Mouse (Mus musculus): ENCODE data around the gene Pdilt.

Pdilt gene

DNA sequence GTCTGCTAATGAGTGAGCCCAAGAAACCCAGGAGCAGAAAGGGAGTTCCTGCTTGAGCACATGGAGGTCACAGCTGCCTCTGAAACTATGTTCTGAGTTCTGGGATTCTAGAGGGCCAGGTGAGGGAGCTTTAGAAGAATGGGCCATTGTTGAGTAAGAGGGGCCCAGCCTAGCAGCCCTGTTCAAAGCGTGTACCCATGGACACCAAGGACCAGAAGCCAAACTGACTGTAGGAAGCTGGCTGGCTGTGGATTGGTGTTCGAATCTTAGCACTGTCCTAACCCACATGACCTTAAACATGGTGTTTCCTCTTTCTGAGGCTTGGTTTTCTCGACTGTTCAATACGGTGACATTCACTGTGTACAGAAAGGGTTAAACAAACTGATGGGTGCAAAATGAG is at the start of gene Pdilt:
Gene Pdilt (minus strand): TSS at position 101 of the 400 bp plus-strand sequence.
- no peak for DNase-seq

DNA sequence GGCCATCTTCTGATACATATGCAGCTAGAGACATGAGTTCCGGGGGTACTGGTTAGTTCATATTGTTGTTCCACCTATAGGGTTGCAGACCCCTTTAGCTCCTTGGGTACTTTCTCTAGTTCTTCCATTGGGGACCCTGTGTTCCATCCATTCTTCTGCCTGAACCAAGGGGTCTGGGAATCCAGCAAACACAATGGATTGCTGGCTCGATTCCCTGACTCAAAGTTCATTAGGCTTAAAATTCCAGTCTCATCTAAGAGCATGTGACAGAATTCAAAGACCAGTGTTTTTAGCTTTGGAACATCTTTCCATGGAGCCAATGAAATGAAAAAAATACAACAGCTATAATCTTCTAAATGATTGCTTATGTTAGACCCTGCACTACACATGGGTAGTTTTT is 39.2 kb upstream of the Pdilt start:
- peak; percentile 49 for DNase-seq

DNA sequence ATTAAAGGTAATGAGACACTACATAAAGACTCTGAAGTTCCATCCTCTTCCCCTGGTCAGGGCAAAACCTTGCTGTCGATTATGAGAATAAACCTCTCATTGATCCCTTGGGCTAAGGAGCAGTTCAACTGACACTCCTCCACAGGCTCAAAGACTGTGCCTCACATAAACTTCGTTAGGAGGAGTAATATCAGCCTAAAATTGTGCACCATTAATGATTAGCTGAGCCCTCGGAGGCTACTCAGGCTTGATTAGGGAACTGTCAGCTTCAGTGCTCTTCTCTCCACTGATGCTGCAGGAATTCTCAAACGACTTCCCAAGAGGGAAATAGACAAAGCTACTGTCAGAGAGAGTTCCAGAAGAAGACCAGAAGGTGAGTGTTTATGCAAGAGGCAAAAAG is 38.2 kb upstream of the Pdilt start:
- DNase-seq: peak; percentile 22

DNA sequence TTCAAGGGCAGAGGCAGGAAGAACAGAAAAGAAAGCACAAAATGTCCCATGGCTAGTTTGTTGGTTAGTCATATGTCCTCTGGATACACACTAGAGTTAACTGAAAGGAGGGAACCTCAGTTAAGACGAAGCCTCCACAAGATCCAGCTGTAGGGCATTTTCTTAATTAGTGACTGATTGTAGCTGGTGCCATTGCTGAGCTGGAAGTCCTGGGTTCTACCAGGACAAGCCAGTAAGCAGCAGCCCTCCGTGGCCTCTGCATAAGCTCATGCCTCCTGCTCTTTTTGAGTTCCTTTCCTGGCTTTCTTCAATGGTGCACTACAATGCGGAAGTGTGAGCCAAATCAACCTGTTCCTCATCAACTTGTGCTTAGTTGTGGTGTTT is 37.2 kb upstream of the Pdilt start:
- peak; percentile 19 for DNase-seq

DNA sequence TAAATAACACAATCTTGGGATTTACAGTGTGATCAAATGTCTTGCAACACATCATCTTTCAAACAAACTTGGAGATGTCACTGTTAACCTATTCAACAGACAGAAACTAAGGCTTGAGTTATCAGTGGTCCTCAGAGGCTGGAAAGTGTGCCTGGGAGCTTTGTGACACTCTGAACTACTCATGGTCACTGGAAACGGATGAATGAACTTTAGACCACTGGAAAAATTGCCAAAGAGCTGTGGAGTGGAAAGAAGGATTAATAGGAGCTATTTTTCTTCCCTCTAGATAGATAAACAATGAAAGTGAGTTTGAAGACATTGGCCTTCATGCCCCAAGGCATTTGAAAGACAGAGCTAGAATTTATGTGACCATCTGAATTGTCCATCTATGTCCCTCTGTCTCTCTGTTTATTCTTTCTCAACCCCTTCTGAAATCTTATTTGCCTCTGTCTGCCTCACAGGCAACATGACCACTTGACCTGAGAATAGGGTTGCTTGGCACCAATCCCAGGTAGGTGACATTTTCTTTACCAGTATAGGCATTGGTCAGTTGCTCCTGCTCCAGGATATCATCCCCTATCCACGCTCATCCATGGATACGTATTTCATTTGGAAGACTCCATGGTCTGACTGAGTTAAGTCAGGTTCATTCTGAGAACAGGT is 36.6 kb upstream of the Pdilt start:
- peak; percentile 45 for DNase-seq

DNA sequence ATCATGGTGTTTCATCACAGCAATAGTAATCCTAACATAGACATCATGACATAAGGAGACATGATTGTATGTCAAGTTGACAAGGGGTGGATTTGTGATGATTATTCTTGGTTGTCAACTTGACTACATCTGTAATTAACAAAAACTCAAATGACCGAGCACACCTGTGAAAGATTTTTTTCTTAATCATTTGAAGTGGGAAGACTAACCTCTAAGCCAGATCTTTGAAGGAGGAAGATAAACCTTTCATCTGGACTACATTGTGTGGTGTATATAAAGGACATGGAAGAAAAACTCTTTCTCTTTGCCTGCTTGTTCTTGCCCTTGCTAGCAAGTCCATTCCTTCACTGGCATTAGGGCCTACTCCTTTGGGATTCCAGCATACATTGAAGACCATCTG is 30.8 kb upstream of the Pdilt start, which contains the start of gene Acsm2:
Gene Acsm2 (plus strand): TSS at position 301 of the 400 bp plus-strand sequence.
- DNase-seq: no peak

DNA sequence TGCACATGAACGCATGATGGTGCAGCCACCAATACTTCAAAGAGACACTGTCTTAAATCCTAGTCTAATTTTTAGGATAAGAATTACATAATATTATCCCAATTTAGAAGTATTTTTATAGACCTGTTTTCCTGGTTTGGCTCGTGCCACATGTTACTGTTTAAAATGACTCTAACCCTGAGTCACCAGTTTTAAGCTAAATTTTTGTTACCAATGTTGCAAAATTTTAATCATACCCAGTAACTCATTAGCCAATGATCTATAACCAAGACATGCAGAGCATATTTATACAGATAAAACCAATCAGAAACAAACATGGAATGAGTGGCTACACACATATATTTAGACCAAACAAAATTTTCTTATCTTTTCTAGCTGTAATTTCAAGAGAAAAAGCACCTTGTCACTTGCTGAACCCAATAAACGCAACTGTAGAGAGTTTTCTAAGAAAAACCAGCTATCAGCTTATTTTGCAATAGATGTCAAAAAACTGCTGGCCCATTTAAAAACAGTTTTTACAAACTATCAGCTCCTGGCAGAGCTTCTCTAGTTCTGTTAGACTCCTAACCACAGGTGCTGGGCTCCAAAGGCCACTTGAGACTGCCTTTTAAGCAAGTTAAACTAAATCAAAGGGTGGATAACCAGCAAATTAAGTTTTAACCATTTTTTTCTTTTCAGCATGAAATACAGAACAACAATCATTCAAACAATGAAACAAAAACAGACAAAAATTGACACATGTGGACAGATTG is 27.4 kb upstream of the Pdilt start:
- no peak for DNase-seq

DNA sequence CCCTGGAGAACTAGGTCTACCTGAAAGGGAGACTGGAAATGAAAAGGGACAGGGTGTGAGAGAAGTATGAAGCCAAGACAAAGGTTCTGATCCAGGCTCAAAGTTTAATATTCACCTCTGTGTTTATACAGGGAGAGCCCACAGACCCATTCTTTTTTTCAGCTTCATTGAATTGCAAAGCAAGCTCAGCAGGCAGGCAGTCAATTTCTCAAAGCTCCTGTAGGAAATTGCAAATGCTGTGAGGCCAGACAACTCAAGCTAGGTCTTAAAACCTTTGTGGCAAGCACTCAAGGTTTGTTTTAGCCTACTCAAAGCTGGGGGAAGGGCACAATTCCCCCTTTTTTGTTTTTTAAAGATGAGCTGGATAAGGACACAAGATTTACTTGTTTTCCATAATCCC is 22.3 kb upstream of the Pdilt start:
- DNase-seq: no peak

DNA sequence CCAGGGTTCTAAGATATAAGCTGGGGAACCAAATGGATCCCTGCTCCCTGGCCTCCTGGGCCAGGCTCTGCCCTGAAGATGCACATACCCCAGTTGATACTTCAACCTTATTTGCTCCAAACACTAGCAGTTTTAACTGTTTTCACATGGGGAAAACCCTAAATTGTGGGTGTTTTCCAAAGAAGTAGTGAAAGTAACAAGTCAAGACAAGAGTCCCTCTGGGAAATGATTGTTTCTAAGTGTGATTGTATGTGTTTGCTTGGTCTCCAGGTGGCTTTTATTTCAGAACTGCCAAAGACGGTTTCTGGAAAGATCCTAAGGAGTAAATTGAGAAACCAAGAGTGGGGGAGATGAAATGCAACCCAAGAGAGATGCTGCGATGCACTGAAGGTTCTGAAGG is 19.2 kb upstream of the Pdilt start:
- DNase-seq: no peak

DNA sequence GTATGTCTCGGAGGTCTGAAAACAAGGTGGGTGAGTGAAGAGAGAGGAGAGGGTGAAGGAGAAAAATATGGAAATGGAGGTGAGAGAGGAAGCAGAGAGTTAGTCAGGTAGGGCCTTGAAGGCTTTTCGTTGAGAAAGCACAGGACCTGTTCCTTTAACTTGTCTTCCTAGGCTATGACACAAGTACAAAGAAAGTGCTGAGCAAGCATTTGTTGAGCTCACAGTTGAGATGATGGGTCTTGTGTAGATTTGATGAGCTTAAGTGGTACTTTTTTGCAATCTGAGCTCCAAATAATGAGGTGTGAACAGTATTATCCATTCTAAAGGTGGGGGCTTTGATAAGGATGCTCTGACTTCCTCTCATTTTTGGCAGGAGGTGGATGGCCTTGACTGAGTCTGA is 11.1 kb upstream of the Pdilt start:
- no peak for DNase-seq

DNA sequence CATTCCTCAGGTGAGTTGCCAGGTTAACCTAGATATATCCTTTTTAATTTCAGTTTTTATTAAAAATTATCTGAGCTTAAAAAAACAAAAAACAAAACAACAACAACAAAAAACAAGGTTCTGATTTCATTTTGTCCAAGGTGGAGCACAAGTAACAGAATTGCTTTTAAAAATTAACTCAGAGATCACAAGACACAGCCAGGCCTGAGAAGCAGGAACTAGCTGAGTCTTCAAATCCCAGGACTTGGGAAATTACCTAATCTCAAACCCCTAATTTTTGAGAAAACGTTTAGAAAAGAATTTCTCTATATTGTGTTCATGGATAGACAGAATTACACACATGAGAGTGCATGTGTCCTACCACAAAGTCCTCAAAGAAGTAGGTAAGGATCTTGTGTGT is 9.6 kb upstream of the Pdilt start:
- no peak for DNase-seq

DNA sequence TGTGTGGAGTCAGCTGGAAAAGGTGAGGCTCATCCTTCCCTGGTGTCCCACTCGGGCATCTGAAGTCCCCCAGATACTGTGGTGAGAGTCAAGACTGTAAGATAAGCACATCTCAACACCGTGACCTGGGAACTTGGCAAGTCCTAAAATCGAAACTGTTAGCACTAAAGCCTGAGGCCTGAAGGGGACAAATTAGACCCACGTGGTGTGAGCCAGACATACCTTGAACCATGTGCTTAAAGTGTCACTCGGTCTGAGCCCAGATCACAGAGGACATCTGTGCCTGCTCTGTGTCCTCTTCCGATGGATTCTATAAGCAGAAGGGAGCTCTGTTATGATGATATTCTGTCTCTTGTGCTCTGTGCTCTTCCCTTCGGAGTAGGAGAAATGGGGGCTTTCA is 5.3 kb upstream of the Pdilt start:
- no peak for DNase-seq

DNA sequence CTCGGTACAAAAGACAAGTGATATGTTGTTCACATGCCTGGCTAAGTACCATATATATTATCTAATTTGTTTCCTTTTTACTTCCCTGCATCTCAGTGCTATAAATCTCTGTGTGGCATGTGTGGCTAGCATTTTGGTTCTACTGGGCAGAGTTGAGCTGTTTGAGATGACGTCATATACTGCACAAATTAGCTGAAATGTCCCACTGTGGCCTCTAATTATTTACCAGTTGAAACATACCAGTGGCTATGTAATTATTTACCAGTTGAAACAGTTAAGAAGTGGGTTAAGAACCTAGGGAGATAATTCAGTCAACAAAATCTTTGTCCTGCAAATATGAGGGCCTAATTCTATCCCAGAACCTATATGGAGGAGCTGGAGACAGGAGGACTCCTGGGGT is 4.3 kb upstream of the Pdilt start:
- no peak for DNase-seq

DNA sequence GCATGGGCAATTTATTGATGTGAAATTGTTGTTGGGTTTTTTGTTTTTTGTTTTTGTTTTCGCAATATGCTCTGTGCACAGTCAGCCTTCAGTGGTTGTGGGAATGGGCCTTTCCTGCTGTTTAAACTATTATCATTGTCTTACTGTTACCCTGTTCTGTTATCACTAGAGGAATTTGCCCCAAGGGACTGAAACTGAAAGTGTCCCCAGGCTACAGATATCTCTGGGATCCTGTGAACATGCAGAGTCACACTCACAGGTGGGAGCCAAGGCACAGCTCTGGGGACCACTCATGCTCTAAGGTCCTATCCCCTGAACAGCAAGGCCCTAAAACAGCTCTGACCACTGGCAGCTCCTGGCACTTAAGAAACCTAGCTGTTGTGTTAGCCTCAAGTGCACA is 3.8 kb upstream of the Pdilt start:
- DNase-seq: no peak

DNA sequence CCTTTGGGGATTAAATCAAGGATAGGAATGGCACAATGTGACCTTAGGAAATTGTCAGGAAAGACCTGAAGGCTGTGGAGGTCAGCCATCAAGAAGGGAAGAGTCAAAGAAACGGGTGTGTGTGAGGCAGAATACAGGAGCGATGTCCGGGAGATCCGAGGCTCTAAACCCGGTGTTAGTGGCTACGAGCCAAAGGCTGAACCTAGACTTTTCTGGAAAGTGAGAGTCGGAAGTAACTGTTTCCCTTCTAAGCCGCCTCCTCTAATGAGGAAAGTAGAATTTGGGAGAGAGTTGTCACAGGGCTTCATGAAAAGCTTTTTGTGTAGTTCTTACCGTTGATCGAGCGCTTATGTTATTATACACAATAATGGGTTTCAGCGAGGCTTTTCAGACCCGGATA is 3.2 kb upstream of the Pdilt start:
- DNase-seq: no peak

DNA sequence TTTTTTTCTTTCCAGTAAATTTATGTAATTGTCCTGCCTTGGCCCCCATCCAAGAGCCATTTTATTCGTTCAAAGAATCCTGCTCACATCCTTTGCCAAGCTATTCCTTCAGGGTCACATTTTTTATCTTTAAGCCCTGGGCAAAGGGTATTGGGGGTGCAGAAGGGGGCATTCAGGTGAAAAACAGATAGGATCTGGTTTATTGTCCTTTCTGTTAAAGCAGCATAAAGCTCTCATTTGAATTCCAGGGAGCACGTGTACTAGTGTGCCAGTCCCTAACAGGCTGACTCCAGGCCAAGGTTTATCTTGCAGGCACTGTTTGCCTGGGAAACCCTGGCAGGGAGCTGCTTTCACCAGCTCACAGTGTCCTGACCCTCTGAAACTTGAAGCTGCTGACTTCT is 2.6 kb upstream of the Pdilt start:
- peak; percentile 79 for DNase-seq

DNA sequence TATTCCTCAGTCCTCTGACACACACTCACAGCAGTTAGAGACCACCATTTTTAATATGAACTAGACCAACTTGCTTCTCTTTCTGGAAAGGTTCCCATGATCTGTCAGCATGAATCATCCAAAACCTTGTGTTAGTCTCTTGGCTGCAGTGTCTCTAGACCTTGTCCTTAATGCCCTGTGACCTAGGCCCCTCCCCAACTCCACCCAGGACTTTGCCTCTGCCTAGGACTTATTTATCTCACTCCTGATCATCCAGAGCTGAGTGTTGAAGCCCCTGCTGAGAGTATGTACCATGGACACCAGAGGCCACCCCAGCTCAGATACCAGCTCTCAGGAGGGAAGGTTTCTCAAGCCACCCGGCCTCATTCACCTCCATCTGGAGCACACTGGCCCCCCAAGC is 904 bp downstream of the Pdilt start:
- DNase-seq: peak; percentile 71

DNA sequence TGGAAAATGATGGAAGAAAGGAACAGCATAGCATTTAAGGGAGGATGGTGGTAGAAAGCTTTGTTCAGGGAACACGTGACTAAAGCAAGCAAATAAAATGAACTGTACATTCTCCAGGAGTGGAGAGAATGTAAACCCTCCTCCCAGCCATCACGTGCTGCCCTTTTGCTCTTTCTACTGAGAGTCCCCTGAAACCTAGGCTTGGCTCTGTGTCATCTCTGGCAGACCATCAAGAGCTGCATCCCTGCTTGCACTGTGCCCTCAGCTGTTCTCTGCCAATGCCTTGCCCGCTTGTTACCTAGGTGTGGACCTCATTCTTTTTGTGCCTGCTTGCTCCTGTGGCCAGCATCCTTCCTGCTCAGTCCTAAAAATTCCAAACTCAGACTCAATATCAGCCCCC is 1.5 kb downstream of the Pdilt start:
- peak; percentile 87 for DNase-seq

DNA sequence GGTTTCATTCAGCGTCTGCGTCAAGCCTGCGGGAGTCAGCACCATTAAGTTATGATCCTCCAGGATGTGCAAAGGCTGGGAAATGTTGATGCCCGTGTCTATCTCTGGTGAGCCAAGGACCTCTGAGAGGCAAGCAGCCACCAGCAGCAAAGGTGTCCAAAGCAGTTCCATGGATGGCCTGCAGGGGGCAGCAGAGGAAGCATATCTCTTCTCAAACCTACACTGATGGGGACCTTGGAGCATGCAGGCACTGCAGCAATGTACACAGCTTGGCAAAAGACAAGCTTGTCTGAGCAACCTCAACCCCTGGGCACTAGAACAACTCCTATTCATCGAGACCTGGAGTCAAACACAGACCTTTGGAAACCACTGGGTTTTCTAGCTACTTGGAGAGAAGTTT is 3.6 kb downstream of the Pdilt start:
- peak; percentile 86 for DNase-seq

DNA sequence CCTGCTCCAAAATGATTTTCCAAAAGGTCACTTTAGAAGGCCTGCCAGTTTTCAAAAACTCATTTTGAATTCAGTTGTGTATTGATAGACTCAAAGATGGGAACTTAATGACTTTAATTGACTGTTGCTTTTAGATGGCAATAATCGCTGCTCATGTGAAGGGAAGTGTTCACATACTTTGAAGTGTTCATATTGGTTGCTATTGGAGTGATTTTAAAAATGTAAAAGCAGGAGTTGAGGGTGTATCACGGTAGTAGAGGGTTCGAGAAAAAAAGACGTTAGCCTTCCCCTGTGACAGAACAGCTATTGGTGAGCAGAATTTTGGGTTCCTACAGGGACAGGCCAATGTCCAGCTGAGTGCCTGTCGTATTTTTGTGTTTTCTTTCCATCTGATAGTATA is 4.1 kb downstream of the Pdilt start, which contains the start of gene Acsm5:
Gene Acsm5 (plus strand): TSS at position 301 of the 400 bp plus-strand sequence.
- no peak for DNase-seq

DNA sequence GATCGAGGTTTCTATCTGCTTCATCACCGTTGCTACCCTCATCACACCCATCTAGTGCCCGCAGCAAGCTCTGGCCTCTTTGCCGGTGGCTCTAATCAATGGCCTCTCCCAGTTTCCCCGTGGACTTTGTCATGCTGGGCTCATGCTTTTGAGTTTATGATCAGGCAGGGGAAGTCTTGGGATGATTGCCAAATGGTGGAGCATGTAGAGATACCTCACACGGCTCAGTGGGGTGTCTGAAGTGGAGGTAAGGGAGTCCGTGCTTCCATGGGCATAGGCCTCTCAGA is 7.1 kb downstream of the Pdilt start:
- no peak for DNase-seq

DNA sequence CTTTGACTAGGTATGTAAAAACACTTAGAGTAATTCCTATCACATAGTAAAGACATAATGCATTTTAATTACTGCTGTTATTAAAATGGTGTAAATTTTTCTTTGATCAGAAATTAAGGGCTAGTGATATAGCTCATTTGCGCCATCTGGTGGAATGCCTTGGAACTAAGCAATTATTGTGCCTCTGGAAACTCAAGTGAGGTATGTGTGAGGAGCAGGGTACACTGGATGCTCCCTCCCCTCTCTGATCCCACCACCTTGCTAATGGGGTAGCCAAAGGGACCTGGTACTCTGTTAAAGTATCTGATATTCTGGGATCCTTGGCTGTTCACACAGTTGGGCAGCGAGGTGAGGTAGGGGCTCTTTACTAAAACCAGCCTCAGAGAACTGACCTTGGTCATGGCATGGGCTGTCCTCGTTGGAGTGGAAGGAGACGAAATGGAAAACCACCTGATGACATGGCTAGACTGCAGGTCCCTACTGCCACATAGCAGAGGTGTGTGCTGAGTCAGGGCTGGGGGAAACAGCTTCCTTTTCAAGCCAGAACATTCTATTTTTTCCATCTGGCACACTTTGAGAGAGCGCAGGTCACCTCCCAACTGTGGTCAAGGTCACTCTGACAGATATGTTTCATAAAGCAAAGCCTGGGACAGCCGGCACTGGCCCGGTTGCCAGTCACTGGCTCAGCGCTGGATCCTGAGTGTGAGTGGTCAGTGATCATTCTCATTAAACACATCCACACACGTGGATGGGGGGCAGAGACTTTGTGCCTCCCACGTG is 7.6 kb downstream of the Pdilt start:
- DNase-seq: peak; percentile 58

DNA sequence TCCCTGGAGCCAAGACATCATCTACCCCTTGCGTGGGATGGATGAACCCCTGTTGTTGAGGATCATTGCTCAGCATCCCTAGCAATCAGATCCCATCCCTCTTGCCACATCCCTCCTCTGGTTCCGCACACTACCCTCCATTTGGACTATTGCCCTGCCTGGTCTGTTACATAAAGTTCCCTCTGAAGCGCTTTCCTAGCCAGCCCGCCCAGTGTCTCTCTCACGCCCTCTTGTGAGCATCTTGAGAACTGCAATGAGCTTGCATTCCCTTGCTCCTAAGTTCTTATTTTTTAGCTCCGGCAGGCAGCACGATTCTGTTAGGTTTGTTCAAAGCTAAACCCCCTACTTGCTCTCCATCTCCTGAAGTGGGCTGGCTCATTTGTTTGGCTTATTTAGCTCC is 10.2 kb downstream of the Pdilt start:
- DNase-seq: peak; percentile 85

DNA sequence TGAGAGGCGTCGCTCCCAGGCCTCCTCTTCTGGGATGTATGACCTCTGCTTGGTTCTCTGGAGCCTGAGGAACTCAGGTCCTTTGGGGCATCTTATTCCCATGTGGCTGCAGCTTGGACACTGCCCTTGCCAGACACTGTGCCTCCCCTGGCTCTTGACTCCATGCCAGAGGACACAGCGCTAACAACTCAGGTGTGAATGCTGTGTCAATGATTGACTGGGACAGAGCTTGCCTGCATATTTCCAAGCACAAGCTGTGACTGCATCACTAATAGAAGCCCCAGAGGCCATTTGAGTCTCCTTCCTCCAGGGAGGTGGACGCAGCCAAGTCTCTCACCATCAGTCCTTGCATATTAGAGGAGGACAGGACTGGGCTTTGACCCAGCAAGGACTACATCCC is 12.1 kb downstream of the Pdilt start:
- peak; percentile 94 for DNase-seq
